Mouse (Mus musculus): ENCODE data around the gene Ccr8. TPM values are rescaled to one million over a fixed set of nuclear protein-coding genes. Genes with fewer than 3 reads are reported as not detected.

Ccr8 gene
- not detected for total RNA-seq (2023)

GRCm38 (mm10) chr9:120091696-120092238 lies at the start of gene Ccr8:
Ccr8 (plus strand) TSS chr9:120092114.

GRCm38 (mm10) chr9:120069779-120070178 lies 22.1 kb upstream of the Ccr8 start, which contains the start of gene Cx3cr1:
Cx3cr1 (minus strand) TSS chr9:120069879.

GRCm38 (mm10) chr9:120110211-120111018 lies 18.5 kb downstream of the Ccr8 start, which contains the start of gene Slc25a38:
Slc25a38 (plus strand) TSS chr9:120110374.

DNA sequence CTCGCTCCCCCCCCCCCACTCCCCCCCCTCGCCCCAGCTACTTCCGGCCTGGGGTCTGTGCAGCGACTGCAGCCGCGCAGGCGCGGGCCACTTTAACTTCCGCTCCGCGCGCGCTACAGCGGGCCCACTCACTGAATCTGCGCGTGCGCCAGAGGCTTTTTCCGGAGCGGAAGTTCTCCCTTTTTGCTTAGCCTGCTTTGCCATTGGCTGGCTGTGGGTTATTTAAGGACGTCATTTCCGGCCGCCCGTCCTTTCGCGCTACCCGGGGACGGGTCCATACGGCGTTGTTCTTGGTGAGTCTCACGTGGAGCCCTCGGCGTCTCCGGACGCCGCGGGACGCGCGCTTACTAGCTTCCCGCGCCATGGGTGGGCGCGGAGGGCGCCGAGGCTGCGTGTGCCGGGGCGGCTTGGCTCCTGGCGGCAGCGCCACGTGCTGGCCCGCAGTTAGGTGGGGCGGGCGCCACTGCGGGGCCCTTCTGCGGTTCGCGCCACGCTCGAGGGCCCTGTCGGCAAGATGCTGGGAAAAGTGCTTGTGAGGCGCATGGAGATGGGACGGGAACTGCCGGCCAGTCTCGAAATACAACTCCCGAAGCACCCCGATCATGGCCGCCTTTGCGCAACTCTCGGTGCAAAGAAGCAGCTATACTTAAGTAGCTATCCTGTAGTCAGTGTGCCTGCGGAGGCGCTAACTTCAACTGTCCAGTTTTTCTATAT lies 35.8 kb downstream of the Ccr8 start, which contains the start of gene Rpsa:
Gene Rpsa, plus strand, starts transcription at position 152 of the 714 bp plus-strand sequence.

Other genes with a start within 250 kb of the Ccr8 start
- 10 to 100 TPM; 49.5 to 55.0 TPM for gene Wdr48, start 197.2 kb upstream of the Ccr8 start, total RNA-seq (2023)
- 1 to 10 TPM; 5.2 to 7.2 TPM for gene Gorasp1, start 154.5 kb upstream of the Ccr8 start, total RNA-seq (2023)
- gene Ttc21a, start 154.5 kb upstream of the Ccr8 start, total RNA-seq (2023) = 1 to 10 TPM; 5.8 to 7.3 TPM
- 10 to 100 TPM; 62.0 to 67.9 TPM for gene Csrnp1, start 107.5 kb upstream of the Ccr8 start, total RNA-seq (2023)
- under 1 TPM; 0.11 to 0.20 TPM for gene Xirp1, start 68.5 kb upstream of the Ccr8 start, total RNA-seq (2023)
- 10 to 100 TPM; 33.2 to 34.1 TPM for gene Cx3cr1, start 22.2 kb upstream of the Ccr8 start, total RNA-seq (2023)
- gene Slc25a38, start 18.3 kb downstream of the Ccr8 start, total RNA-seq (2023) = 10 to 100 TPM; 35.0 to 50.6 TPM
- 100 to 1,000 TPM; 791 to 873 TPM for gene Rpsa, start 35.6 kb downstream of the Ccr8 start, total RNA-seq (2023)
- not detected for gene Mobp, start 57.6 kb downstream of the Ccr8 start, total RNA-seq (2023)
- 1 to 10 TPM in 1 of 2 experiments, not detected in 1; 1.1 TPM for gene Myrip, start 209.4 kb downstream of the Ccr8 start, total RNA-seq (2023)